Mouse (Mus musculus): ENCODE results near the gene Rrm2.
"Not testable (repeated sequence)": the region's sequence is repeated elsewhere in the genome, so short reads cannot be mapped to it uniquely, and the experiment has no call there.

Rrm2 gene

GRCm38 (mm10) chr12:24705502-24706263 is 2.4 kb upstream of the Rrm2 start:
- DNase-seq: no peak

GRCm38 (mm10) chr12:24706764-24707479 is 1.1 kb upstream of the Rrm2 start:
- peak; percentile 45 to 52 for DNase-seq

DNA sequence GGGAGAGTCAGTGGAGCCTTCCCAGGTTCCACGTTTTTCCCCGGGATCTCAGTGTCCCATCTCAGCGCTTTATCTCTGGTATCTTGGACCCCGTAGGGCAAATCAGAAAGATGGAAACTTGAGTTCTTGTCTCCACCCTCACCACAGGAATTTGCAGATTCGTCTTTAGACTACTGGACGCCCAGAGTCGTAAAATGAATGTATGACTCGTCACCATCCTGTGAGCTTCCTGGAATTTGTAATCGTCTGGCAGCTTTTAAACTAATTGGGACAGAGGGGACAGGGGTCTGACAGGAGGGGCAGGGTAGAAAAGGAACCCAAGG is 600 bp upstream of the Rrm2 start:
- no peak for DNase-seq

DNA sequence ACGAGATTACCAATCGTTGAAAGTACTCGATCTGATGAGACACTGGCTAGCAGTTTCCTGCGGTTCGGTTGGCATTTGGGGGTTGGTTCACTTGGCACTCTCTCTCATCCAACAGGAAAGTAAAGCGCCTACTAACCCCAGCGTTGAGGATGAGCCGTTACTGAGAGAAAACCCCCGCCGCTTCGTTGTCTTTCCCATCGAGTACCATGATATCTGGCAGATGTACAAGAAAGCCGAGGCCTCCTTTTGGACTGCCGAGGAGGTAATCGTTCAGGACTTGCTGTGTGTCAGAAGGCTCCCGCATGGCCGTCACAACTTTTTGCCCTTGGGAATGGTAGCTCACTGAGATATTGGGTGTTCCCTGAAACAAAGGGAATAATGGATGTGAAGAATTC is 780 bp downstream of the Rrm2 start:
- peak in 1 of 2 experiments; percentile 40 for DNase-seq

DNA sequence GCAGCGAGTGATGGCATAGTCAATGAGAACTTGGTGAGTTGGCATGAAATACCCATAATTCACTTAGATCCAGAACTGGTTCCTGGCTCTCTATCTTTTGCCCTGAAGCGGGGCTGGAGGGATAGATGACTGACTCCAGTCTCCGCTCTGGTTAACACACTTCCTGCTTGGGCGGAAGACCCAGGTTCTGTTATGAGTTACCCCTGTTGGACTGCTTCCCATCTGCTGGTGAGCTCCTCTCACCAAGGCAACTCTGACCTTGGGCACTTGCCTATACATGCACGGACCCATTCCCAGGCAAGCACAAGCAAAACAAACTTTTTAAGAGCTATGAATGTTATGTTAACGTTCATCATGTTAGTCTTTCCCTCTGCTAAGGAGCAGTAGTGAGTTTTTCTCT is 1.4 kb downstream of the Rrm2 start:
- peak; percentile 34 to 35 for DNase-seq

DNA sequence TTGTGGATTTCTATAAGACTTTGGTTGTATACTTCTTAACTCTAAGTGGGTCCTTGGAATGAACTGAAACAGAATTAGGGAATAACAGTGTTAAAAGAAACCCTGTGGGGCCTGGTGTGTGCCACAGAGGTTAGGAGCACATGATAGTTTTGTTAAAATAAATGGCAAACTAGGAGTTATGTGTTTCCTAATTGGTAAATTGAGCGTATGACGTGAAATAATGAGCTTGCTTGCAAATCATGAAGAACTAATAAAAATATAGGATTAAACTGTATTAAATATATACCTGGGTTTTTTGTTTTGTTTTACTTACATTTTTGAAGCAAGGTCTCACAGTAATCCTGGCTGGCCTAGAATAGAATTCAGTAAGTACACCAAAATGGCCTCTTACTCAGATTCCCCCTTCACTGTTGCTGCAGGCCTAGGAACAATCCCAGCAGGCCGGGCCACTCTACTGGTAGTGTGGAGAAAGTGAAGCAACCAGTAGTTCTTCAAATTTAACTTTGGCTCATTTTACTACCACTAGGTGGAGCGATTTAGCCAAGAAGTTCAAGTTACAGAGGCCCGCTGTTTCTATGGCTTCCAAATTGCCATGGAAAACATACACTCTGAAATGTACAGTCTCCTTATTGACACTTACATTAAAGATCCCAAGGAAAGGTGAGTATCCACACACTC is 1.9 kb downstream of the Rrm2 start:
- peak; percentile 69 to 87 for DNase-seq

GRCm38 (mm10) chr12:24710672-24711071 is 2.6 kb downstream of the Rrm2 start:
- peak; percentile 47 to 52 for DNase-seq

DNA sequence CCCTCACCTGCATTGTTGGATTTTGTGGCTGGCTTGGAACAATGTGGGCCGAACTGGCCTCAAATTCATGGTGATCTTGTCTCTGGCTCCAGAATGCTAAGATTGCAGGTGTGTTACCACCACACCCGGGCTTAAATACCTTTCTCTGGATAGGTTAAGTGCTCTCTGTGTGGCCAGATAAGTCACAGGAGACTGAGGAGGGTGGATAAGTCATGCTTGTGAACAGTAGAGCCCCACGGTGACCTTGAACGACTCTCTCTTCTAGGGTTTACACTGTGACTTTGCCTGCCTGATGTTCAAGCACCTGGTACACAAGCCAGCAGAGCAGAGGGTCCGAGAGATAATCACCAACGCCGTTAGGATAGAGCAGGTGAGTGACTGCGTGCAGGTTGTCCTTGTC is 4.4 kb downstream of the Rrm2 start:
- DNase-seq: no peak

GRCm38 (mm10) chr12:24714579-24715255 is 6.7 kb downstream of the Rrm2 start:
- DNase-seq: no peak

- no peak for DNase-seq
Measured at GRCm38 (mm10) chr12:24715268-24715896, 7.3 kb downstream of the Rrm2 start.

- peak; percentile 78 for DNase-seq
Measured at GRCm38 (mm10) chr12:24716721-24717301, 8.8 kb downstream of the Rrm2 start.

- DNase-seq: no peak
Measured at GRCm38 (mm10) chr12:24723434-24723833, 15.4 kb downstream of the Rrm2 start.

- no peak for DNase-seq
Measured at GRCm38 (mm10) chr12:24723859-24724258, 15.8 kb downstream of the Rrm2 start.

GRCm38 (mm10) chr12:24724369-24724768 is 16.3 kb downstream of the Rrm2 start:
- peak in 1 of 2 experiments; percentile 40 for DNase-seq

GRCm38 (mm10) chr12:24734828-24735394 is 26.9 kb downstream of the Rrm2 start:
- DNase-seq: peak; percentile 89 to 90

GRCm38 (mm10) chr12:24736956-24737355 is 28.9 kb downstream of the Rrm2 start:
- no peak for DNase-seq

DNA sequence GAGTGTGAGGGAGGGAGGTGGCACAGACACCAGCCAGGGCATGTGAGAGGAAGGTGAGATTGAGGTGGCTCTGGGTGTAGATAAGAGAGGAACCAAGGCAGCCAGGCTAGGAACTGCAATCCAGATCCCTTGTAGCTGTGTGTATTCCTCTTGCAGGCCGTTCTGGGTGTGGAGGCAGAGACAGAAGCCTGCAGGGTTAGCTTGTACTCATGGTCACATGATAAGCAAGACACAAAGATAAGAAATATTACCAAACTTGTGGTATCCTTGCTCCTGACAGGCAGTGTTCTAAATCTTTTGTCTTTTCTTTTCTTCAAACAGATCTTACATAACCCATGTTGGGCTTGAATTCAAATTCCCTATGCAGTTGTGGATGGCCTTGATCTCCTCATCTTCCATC is 31.9 kb downstream of the Rrm2 start:
- no peak for DNase-seq

- not testable (repeated sequence) for DNase-seq
Measured at GRCm38 (mm10) chr12:24741535-24741934, 33.5 kb downstream of the Rrm2 start.

DNA sequence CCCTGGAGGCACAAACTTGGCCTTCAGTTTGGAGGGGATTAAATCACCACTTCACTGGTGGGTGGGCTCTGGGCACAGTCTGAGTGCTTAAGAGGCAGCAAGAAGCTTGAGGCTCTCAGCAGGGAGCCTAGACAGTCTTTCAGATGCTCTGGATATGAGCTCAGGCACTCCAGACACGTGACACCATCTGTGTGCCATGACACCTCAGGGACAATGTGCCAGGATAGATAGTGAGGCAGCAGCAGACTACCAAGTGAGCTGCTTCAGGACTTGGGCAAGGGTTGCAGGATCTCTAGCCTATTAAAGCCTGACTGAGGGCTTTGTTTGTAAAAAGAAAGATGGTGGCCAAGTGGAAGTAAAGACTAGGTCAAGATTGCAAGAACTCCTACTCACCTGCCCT is 36.3 kb downstream of the Rrm2 start:
- DNase-seq: no peak

DNA sequence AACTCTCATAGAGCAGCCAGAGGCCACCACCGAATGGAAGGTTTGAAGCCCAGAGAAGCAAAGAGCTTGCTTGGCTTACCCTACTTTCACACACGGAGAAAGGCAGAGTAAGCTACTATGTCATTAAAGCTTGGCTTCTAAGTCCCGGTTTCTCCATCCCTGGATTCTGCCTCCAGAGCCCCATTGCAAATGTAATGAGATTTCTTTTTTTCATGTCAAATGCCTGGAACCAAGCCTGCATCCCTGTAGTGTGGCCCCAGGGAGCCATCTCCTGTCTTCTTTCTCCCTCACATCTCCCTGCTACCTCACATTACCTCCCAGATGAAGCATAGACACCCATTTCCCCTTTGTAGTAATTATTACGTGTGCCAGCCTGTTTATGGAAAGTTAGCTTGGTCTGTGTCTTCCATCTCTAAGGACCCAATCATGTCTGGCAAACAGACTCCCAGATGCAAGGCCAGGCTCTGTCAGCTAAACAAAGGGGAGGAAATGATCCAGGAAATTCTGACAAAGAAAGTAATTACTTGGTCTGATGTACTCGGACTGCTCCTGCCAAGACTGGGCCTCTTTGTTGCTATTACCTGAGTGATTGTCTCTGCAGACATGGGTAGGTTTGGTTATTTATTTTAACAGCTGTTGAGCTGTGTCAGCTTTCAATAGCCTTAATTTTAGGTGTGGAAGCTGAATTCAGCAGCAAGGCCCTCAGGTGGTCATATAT is 38.7 kb downstream of the Rrm2 start:
- DNase-seq: no peak

DNA sequence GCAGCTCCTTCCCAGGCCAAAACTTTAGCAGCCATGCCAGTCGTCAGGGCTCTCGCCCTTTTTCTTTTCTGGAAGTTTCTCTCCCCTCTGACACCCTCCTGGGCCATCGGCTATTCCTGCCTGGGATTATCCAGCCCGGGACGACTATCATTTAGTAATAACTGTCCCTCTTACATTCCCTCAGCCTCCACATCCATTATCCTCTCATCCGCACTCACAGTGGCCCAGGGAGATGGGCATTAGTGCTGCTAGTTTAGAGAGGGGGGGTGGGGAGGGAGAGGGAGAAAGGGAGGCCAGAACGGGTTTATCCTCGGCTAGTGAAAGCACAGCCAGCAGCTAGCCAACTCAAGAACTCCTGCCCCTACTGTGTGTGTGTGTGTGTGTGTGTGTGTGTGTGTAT is 39.3 kb downstream of the Rrm2 start:
- no peak for DNase-seq

All from cerebellum, postnatal 10 days (tissue).